Comparison of ENCODE assay signal across 8 mouse cellular contexts in the genomic region with DNA sequence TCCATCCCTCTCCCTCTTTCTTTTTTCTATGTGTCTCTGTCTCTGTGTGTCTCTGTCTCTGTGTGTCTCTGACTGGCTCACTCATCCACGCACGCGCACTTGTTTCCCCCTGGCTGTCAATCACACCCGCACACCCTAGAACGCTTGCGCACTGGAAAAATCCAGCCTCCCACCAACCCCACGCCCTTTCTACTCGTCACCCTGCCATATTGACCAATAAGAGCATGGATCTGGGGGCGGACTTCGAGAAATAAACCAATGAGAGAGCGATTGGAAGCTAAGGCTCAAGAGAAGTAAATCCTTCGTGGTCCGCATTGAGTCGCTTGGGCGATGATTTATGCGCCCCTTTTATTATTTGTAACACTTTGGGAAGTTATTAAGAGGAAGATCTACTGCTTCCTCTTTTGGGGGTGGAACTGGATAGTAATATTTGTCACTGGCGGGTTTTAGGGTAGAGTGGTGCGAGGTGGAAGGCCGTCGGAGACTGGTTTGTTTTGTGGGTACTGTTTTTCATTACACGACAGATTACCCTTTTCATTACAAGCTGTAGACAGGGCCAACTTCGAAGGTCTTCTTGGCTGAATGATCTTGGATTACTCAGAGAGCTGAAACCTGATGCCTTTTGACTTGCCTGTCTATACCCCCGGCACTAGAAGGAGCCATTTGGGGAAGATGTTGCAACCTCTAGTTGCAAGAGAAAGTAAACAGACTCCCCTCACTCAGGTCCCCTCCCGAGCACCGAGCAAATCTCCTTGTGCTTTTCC.
DNase-seq lines count a peak whose midpoint lies in the region; ATAC-seq and TF ChIP-seq lines count a peak whose summit lies in the region.

No protein-coding gene starts in this region.

- H3K36me3 ChIP-seq in forebrain, postnatal 0 days (ENCODE audit: insufficient read depth): no peaks in the 10 kb centered on the region
- H3K36me3 ChIP-seq in hindbrain, embryonic 11.5 days (ENCODE audit: control insufficient read depth, insufficient read depth, low read length): no peaks in the 10 kb centered on the region
- H3K36me3 ChIP-seq in limb, embryonic 13.5 days: no peaks in the 10 kb centered on the region
- H3K36me3 ChIP-seq in midbrain, embryonic 14.5 days (ENCODE audit: control insufficient read depth, insufficient read depth, low read length): no peaks in the 10 kb centered on the region
- H3K36me3 ChIP-seq in stomach, postnatal 0 days (ENCODE audit: control insufficient read depth, insufficient read depth, low read length): no peaks in the 10 kb centered on the region

- peaks cover 71% of the 10 kb centered on the region for H3K27me3 ChIP-seq in forebrain, postnatal 0 days (ENCODE audit: insufficient read depth, low read length)
- H3K27me3 ChIP-seq in hindbrain, embryonic 11.5 days (ENCODE audit: control insufficient read depth, insufficient read depth, low read length): peaks cover 26% of the 10 kb centered on the region
- H3K27me3 ChIP-seq in limb, embryonic 13.5 days: peaks cover 4% of the 10 kb centered on the region; the same call in 1 of the 2 replicates
- H3K27me3 ChIP-seq in midbrain, embryonic 14.5 days (ENCODE audit: control insufficient read depth, insufficient read depth, low read length): peaks cover 57% of the 10 kb centered on the region
- H3K27me3 ChIP-seq in stomach, postnatal 0 days (ENCODE audit: control insufficient read depth, insufficient read depth, low read length): peaks cover 5% of the 10 kb centered on the region; the same call in 1 of the 2 replicates

- H3K4me2 ChIP-seq in forebrain, postnatal 0 days (ENCODE audit: low read depth): no peak overlapping the region; the same call in 1 of the 2 replicates
- peak overlapping the region; percentile 54 for H3K4me2 ChIP-seq in hindbrain, embryonic 11.5 days (replicated peaks; ENCODE audit: low read depth, low read length)
- H3K4me2 ChIP-seq in limb, embryonic 13.5 days (replicated peaks): peak overlapping the region; percentile 83
- H3K4me2 ChIP-seq in midbrain, embryonic 14.5 days (ENCODE audit: low read length): peak overlapping the region; percentile 47
- peak overlapping the region; percentile 67 for H3K4me2 ChIP-seq in stomach, postnatal 0 days (replicated peaks; ENCODE audit: low read depth)

- no peak for TF ChIP-seq EP300 in stomach, postnatal 0 days (optimal IDR thresholded peaks at IDR 0.05)

- TF ChIP-seq CTCF in forebrain, postnatal 0 days (IDR thresholded peaks at IDR 0.05; ENCODE audit: low read depth): no peak
- TF ChIP-seq CTCF in stomach, postnatal 0 days (IDR thresholded peaks at IDR 0.05; ENCODE audit: low read depth): 0 out of 2 replicates have a peak, but pooled peaks have one; percentile 16

- H3K9me3 ChIP-seq in forebrain, postnatal 0 days (ENCODE audit: low read length): no peaks in the 10 kb centered on the region
- H3K9me3 ChIP-seq in hindbrain, embryonic 11.5 days (ENCODE audit: control insufficient read depth, low read length): no peaks in the 10 kb centered on the region
- H3K9me3 ChIP-seq in limb, embryonic 13.5 days: no peaks in the 10 kb centered on the region
- no peaks in the 10 kb centered on the region for H3K9me3 ChIP-seq in midbrain, embryonic 14.5 days (ENCODE audit: control insufficient read depth, low read length)
- H3K9me3 ChIP-seq in stomach, postnatal 0 days (ENCODE audit: control insufficient read depth, low read length): no peaks in the 10 kb centered on the region

- DNase-seq in adrenal gland, adult 2 months: peak; percentile 71
- no peak for DNase-seq in adrenal gland, adult 8-10 months
- DNase-seq in adrenal gland, postnatal 4 days (ENCODE audit: low spot score in 2 of 2): peak; percentile 38 to 64
- DNase-seq in forebrain, postnatal 0 days: peak; percentile 65
- DNase-seq in hindbrain, embryonic 11.5 days (ENCODE audit: low spot score): peak; percentile 93
- peak; percentile 90 for DNase-seq in midbrain, embryonic 14.5 days
- peak; percentile 77 for DNase-seq in stomach, postnatal 0 days (ENCODE audit: low spot score)

- no peaks in the 10 kb centered on the region for H3K4me1 ChIP-seq in forebrain, postnatal 0 days (ENCODE audit: insufficient read depth)
- H3K4me1 ChIP-seq in hindbrain, embryonic 11.5 days (replicated peaks; ENCODE audit: control insufficient read depth, insufficient read depth, low read length): peaks cover 10% of the 10 kb centered on the region
- H3K4me1 ChIP-seq in limb, embryonic 13.5 days: peaks cover 50% of the 10 kb centered on the region
- peaks cover 10% of the 10 kb centered on the region for H3K4me1 ChIP-seq in midbrain, embryonic 14.5 days (ENCODE audit: control insufficient read depth, insufficient read depth, low read length)
- no peaks in the 10 kb centered on the region; the same call in 1 of the 2 replicates for H3K4me1 ChIP-seq in stomach, postnatal 0 days (replicated peaks; ENCODE audit: control insufficient read depth, insufficient read depth)

- H3K27ac ChIP-seq in forebrain, postnatal 0 days (ENCODE audit: low read depth, low read length): no peak overlapping the region
- H3K27ac ChIP-seq in hindbrain, embryonic 11.5 days (ENCODE audit: low read depth, low read length): peak overlapping the region; percentile 19
- peak overlapping the region; percentile 95 for H3K27ac ChIP-seq in limb, embryonic 13.5 days
- 0 out of 2 replicates have a peak overlapping the region, but pooled peaks have one; percentile 8 for H3K27ac ChIP-seq in midbrain, embryonic 14.5 days (replicated peaks; ENCODE audit: low read depth, low read length)
- H3K27ac ChIP-seq in stomach, postnatal 0 days (replicated peaks): peak overlapping the region; percentile 88

- no peak overlapping the region for H3K9ac ChIP-seq in forebrain, postnatal 0 days
- H3K9ac ChIP-seq in hindbrain, embryonic 11.5 days (ENCODE audit: low read depth, low read length): peak overlapping the region; percentile 32; the same call in 1 of the 2 replicates
- H3K9ac ChIP-seq in limb, embryonic 13.5 days: peak overlapping the region; percentile 68
- no peak overlapping the region for H3K9ac ChIP-seq in midbrain, embryonic 14.5 days (replicated peaks; ENCODE audit: low read length)
- H3K9ac ChIP-seq in stomach, postnatal 0 days (ENCODE audit: low read length): no peak overlapping the region

- no peak overlapping the region for H3K4me3 ChIP-seq in forebrain, postnatal 0 days (ENCODE audit: low read depth, low read length)
- peak overlapping the region; percentile 23 for H3K4me3 ChIP-seq in hindbrain, embryonic 11.5 days (ENCODE audit: low read depth, low read length)
- H3K4me3 ChIP-seq in limb, embryonic 13.5 days: peak overlapping the region; percentile 43
- peak overlapping the region; percentile 12 for H3K4me3 ChIP-seq in midbrain, embryonic 14.5 days (replicated peaks; ENCODE audit: low read depth, low read length)
- peak overlapping the region; percentile 39 for H3K4me3 ChIP-seq in stomach, postnatal 0 days (ENCODE audit: low read depth, low read length)

- ATAC-seq in forebrain, postnatal 0 days: peak; percentile 56
- peak; percentile 86 for ATAC-seq in hindbrain, embryonic 11.5 days (ENCODE audit: low FRiP score)
- peak; percentile 92 for ATAC-seq in limb, embryonic 13.5 days (ENCODE audit: low FRiP score, low read depth)
- peak; percentile 88 for ATAC-seq in midbrain, embryonic 14.5 days (ENCODE audit: low FRiP score, low TSS enrichment)
- peak; percentile 84 for ATAC-seq in stomach, postnatal 0 days (ENCODE audit: low FRiP score, low TSS enrichment)

- WGBS in forebrain, postnatal 0 days: 1% methylated on average over 25 of the region's 25 CpGs
- WGBS in hindbrain, embryonic 11.5 days: under 1% methylated on average over 25 of the region's 25 CpGs
- under 1% methylated on average over 25 of the region's 25 CpGs for WGBS in limb, embryonic 13.5 days
- WGBS in midbrain, embryonic 14.5 days: under 1% methylated on average over 25 of the region's 25 CpGs
- WGBS in stomach, postnatal 0 days: under 1% methylated on average over 25 of the region's 25 CpGs

Comparison
In these comparisons a context has a peak if more than half of its experiments do, and no peak if none do; other contexts are left out.
1. H3K9ac ChIP-seq: peak in hindbrain, embryonic 11.5 days (single experiment) and limb, embryonic 13.5 days (single experiment); none in forebrain, postnatal 0 days (single experiment), midbrain, embryonic 14.5 days (single experiment) and stomach, postnatal 0 days (single experiment).
2. Peak in every context shown above with its lines, with median percentiles within 50 percentile points of each other: ATAC-seq.